Mouse (Mus musculus): ENCODE results near the gene Stpg4. TPM values are rescaled to one million over a fixed set of nuclear protein-coding genes. Genes with fewer than 3 reads are reported as not detected.

The Stpg4 gene
- polyA plus RNA-seq, 1 experiment from 2014 or later = not detected

- H3K27ac ChIP-seq (ENCODE audit: low read length) = no peak overlapping the region
- no peaks in the 10 kb centered on the region for H3K36me3 ChIP-seq (ENCODE audit: control insufficient read depth, insufficient read depth)
- 19% methylated on average over 8 of the region's 8 CpGs for WGBS (ENCODE audit: insufficient replicate concordance)
- H3K9me3 ChIP-seq (replicated peaks; ENCODE audit: control insufficient read depth, low read length) = no peaks in the 10 kb centered on the region
- H3K4me3 ChIP-seq (ENCODE audit: low read depth, low read length) = no peak overlapping the region
- peaks cover 28% of the 10 kb centered on the region for H3K4me1 ChIP-seq (ENCODE audit: control insufficient read depth, low read depth, low read length)
- H3K27me3 ChIP-seq (ENCODE audit: control insufficient read depth, insufficient read depth, low read depth, low read length) = peaks cover 21% of the 10 kb centered on the region
- no peak; the same call in 1 of the 2 replicates for ATAC-seq (ENCODE audit: low read depth)
- no peak overlapping the region for H3K9ac ChIP-seq (ENCODE audit: low read depth, low read length)
- peak overlapping the region; percentile 10; the same call in 1 of the 2 replicates for H3K4me2 ChIP-seq (ENCODE audit: low read depth, low read length)
These were observed 41.9 kb upstream of the Stpg4 start for GRCm38 (mm10) chr17:87469428-87469827.

DNA sequence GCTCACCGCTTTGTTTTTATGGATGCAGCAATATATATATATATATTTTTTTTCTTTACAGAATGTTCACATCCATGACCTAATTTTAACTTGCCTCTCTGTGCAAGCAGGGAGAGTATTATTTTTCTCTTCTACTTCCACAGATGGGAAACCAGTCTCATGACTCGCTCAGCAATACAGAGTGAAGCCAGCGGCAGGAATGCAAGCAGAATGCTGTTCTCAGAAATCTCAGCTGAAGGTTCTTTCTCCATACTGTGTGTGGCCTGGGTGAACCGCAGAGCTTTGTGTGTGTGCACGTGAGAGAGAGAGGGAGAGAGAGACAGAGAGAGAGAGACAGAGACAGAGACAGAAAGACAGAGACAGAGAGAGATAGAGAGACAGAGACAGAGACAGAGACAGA, 41.1 kb upstream of the Stpg4 start:
- H3K9me3 ChIP-seq (replicated peaks; ENCODE audit: control insufficient read depth, low read length) = no peaks in the 10 kb centered on the region
- H3K36me3 ChIP-seq (ENCODE audit: control insufficient read depth, insufficient read depth) = no peaks in the 10 kb centered on the region
- no peak overlapping the region for H3K9ac ChIP-seq (ENCODE audit: low read depth, low read length)
- WGBS (ENCODE audit: insufficient replicate concordance) = 75% methylated on average over 5 of the region's 5 CpGs
- H3K27me3 ChIP-seq (ENCODE audit: control insufficient read depth, insufficient read depth, low read depth, low read length) = peaks cover 14% of the 10 kb centered on the region
- H3K27ac ChIP-seq (ENCODE audit: low read length) = no peak overlapping the region
- peaks cover 22% of the 10 kb centered on the region for H3K4me1 ChIP-seq (ENCODE audit: control insufficient read depth, low read depth, low read length)
- no peak overlapping the region for H3K4me2 ChIP-seq (ENCODE audit: low read depth, low read length)
- ATAC-seq (ENCODE audit: low read depth) = no peak
- H3K4me3 ChIP-seq (ENCODE audit: low read depth, low read length) = no peak overlapping the region

DNA sequence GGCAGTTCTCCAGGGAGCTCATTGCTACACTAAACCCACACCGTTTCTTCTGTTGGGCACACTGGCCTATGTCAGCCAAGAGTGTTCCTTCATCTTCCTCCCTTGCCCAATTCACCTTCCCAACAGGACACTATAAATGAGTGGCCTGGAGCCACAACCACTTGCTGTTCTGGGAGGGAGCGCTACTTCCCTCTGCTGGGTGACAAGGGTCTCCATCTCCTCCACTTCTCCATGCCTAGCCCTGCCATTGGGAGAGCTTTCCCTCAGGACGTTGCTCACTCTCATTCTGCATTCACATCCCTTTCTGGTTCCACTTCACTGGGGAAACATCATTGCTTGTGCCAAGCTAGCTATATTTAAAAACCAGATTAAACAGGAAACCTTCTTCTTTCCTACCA, 34.0 kb upstream of the Stpg4 start:
- Histone ChIP-seq H3K9ac (ENCODE audit: low read depth, low read length) (no peak overlapping the region), H3K4me1 (ENCODE audit: control insufficient read depth, low read depth, low read length) (peaks cover 10% of the 10 kb centered on the region), H3K27me3 (ENCODE audit: control insufficient read depth, insufficient read depth, low read depth, low read length) (no peaks in the 10 kb centered on the region; the same call in 1 of the 2 replicates), H3K9me3 (replicated peaks; ENCODE audit: control insufficient read depth, low read length) (no peaks in the 10 kb centered on the region), H3K36me3 (ENCODE audit: control insufficient read depth, insufficient read depth) (no peaks in the 10 kb centered on the region), H3K4me2 (ENCODE audit: low read depth, low read length) (no peak overlapping the region), H3K27ac (ENCODE audit: low read length) (no peak overlapping the region), H3K4me3 (ENCODE audit: low read depth, low read length) (no peak overlapping the region)
- no peak for ATAC-seq (ENCODE audit: low read depth)
- WGBS (ENCODE audit: insufficient replicate concordance) = 47% methylated on average over 3 of the region's 3 CpGs

DNA sequence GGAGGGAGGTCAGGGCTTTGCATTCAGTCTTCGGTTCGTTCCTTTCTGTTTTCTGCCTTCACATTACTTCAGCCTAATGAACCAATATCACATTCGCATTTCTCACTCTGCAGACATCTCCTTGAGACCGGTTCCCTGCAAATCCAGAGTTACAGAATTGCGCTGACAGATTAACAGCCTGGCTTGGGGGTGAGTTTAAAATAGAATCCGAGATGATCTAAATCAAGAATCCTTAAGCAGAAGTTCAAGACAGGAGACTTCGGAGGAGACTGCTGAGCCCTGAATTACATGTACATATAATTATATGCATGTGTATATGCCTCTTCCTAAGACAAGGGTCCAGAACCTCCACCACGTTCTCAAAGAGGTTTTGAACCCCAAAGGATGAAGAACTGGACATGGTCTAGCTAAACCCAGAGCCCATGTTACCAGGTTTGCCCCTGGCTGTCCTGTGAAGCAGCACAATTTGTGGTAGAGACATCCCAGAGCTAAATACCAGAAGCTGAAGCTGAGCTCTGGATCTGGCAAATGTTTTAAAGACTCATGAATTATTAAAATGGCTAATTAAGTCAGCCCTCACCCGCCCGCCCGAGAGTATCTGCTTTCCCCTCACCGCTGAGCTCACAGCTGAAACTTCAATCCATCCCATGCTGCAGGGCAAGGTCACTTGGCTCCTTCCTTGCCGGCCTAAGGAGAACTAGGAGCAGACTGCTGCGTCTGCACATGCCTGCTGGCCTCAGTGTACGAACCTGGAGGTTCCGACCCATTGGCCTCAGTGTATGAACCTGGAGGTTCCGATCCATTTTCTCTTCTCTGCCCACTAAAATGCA, 33.3 kb upstream of the Stpg4 start:
- H3K27ac ChIP-seq (ENCODE audit: low read length) = no peak overlapping the region
- H3K4me2 ChIP-seq (ENCODE audit: low read depth, low read length) = no peak overlapping the region
- no peak overlapping the region for H3K4me3 ChIP-seq (ENCODE audit: low read depth, low read length)

DNA sequence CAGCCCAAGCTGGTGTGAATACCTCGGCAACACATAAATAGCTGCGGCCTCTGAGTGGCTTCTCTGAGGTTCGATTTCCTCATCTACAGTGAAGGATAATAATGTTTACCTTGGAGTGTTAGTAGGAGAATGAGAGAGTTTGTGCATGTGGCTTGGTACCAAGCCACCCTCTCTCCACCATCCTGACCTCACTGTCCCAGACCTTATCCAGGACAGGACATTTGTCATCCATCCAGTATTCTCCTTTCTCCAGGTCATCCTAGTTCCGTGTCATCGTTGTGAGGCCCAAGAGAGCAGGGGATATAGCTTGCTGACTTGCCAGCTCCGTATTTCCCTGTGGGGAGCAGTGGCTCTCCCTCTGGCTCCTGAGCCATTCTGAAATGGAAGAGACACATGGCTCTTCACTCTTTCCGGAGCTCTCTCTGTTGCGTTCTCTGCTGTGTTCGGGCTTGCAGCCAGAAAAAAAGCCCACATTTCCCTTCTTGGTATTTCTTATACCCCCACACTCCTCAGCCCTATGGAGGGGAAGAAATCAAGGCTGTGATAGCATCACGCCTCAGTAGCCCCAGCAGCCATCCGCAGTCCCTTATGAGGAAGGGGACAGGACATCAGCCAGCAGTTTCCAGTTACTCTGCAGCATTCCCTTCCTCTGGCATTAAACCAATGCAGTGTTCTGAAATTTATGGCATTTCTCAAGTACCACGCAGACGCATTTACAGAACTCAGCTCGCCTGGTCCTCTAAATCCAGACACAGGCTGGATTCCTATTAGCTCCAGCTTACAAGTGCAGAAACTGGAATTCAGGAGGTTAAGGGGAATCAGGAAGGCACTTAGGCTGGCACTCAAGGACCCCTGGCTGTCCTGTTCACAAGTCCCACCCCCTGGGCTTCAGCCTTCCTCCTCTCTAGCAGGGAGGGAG, 32.5 kb upstream of the Stpg4 start:
- no peak overlapping the region for H3K4me3 ChIP-seq (ENCODE audit: low read depth, low read length)
- 22% methylated on average over 14 of the region's 14 CpGs for WGBS (ENCODE audit: insufficient replicate concordance)
- 0 out of 2 replicates have a peak, but pooled peaks have one; percentile 3 for ATAC-seq (ENCODE audit: low read depth)

More for the DNA sequence above, 33.3 kb upstream of the Stpg4 start:
- 44% methylated on average over 17 of the region's 17 CpGs for WGBS (ENCODE audit: insufficient replicate concordance)
- no peaks in the 10 kb centered on the region; the same call in 1 of the 2 replicates for H3K27me3 ChIP-seq (ENCODE audit: control insufficient read depth, insufficient read depth, low read depth, low read length)
- H3K4me1 ChIP-seq (ENCODE audit: control insufficient read depth, low read depth, low read length) = peaks cover 10% of the 10 kb centered on the region
- no peak overlapping the region for H3K9ac ChIP-seq (ENCODE audit: low read depth, low read length)
- H3K9me3 ChIP-seq (replicated peaks; ENCODE audit: control insufficient read depth, low read length) = no peaks in the 10 kb centered on the region
- no peak for ATAC-seq (ENCODE audit: low read depth)
- no peaks in the 10 kb centered on the region for H3K36me3 ChIP-seq (ENCODE audit: control insufficient read depth, insufficient read depth)

DNA sequence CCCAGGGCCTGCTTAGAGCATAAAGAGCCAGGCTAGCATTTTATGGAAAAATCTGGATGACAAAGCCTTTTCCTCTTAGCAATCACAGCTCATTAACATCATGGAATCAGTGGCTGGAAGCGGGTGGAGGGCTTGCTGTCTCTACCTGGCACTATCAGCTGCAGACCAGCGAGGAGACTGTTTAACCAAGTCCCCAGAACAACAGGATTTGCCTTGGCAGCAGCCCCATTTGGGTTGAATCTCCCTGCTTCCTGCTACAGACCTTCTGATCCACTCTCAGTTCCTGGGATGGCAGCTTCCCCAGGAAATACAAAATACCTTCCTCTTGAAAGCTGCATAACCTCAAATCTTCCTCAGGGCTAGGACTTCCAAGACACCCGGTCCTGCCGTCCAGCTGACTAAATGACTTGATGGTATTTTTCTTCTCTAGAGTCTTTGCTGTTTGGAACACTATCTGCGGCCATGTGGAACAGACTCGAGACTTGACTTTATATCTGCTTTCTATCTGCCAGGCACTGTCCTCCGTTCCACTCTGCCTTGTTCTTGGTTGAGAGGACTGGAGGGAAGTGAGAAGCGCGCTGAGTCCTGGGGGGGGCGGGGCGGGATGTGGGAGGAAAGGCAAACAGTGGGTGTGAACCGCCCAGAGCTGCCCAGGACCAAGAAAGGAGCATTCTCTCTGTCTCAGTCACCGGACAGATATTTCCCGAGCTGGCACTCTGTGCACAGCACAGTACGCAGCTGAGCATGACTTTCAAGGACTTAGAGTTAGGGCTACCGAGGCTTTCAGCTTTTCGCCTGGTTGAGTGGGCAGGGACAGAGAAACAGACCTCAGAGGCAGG, 31.6 kb upstream of the Stpg4 start:
- no peak overlapping the region; the same call in 1 of the 2 replicates for H3K9ac ChIP-seq (ENCODE audit: low read depth, low read length)
- H3K27me3 ChIP-seq (ENCODE audit: control insufficient read depth, insufficient read depth, low read depth, low read length) = no peaks in the 10 kb centered on the region; the same call in 1 of the 2 replicates
- H3K9me3 ChIP-seq (replicated peaks; ENCODE audit: control insufficient read depth, low read length) = no peaks in the 10 kb centered on the region
- peaks cover 10% of the 10 kb centered on the region for H3K4me1 ChIP-seq (ENCODE audit: control insufficient read depth, low read depth, low read length)
- WGBS (ENCODE audit: insufficient replicate concordance) = 6% methylated on average over 14 of the region's 17 CpGs
- peak; percentile 63 for ATAC-seq (ENCODE audit: low read depth)
- peak overlapping the region; percentile 38 for H3K27ac ChIP-seq (ENCODE audit: low read length)
- H3K4me3 ChIP-seq (ENCODE audit: low read depth, low read length) = no peak overlapping the region
- no peaks in the 10 kb centered on the region for H3K36me3 ChIP-seq (ENCODE audit: control insufficient read depth, insufficient read depth)
- H3K4me2 ChIP-seq (ENCODE audit: low read depth, low read length) = peak overlapping the region; percentile 48

More for the DNA sequence above, 32.5 kb upstream of the Stpg4 start:
- Histone ChIP-seq H3K9me3 (replicated peaks; ENCODE audit: control insufficient read depth, low read length) (no peaks in the 10 kb centered on the region), H3K27ac (ENCODE audit: low read length) (peak overlapping the region; percentile 38), H3K36me3 (ENCODE audit: control insufficient read depth, insufficient read depth) (no peaks in the 10 kb centered on the region), H3K27me3 (ENCODE audit: control insufficient read depth, insufficient read depth, low read depth, low read length) (no peaks in the 10 kb centered on the region; the same call in 1 of the 2 replicates), H3K4me2 (ENCODE audit: low read depth, low read length) (peak overlapping the region; percentile 48), H3K4me1 (ENCODE audit: control insufficient read depth, low read depth, low read length) (peaks cover 10% of the 10 kb centered on the region), H3K9ac (ENCODE audit: low read depth, low read length) (no peak overlapping the region)

GRCm38 (mm10) chr17:87457961-87458360, 30.4 kb upstream of the Stpg4 start:
- Histone ChIP-seq H3K27me3 (ENCODE audit: control insufficient read depth, insufficient read depth, low read depth, low read length) (no peaks in the 10 kb centered on the region; the same call in 1 of the 2 replicates), H3K4me2 (ENCODE audit: low read depth, low read length) (no peak overlapping the region), H3K36me3 (ENCODE audit: control insufficient read depth, insufficient read depth) (no peaks in the 10 kb centered on the region), H3K27ac (ENCODE audit: low read length) (no peak overlapping the region), H3K4me3 (ENCODE audit: low read depth, low read length) (no peak overlapping the region), H3K9me3 (replicated peaks; ENCODE audit: control insufficient read depth, low read length) (no peaks in the 10 kb centered on the region), H3K9ac (ENCODE audit: low read depth, low read length) (no peak overlapping the region), H3K4me1 (ENCODE audit: control insufficient read depth, low read depth, low read length) (peaks cover 10% of the 10 kb centered on the region)
- peak; percentile 37; the same call in 1 of the 2 replicates for ATAC-seq (ENCODE audit: low read depth)
- 63% methylated on average over 7 of the region's 7 CpGs for WGBS (ENCODE audit: insufficient replicate concordance)

GRCm38 (mm10) chr17:87454121-87454520, 26.6 kb upstream of the Stpg4 start:
- Histone ChIP-seq H3K27me3 (ENCODE audit: control insufficient read depth, insufficient read depth, low read depth, low read length) (no peaks in the 10 kb centered on the region; the same call in 1 of the 2 replicates), H3K27ac (ENCODE audit: low read length) (no peak overlapping the region), H3K36me3 (ENCODE audit: control insufficient read depth, insufficient read depth) (no peaks in the 10 kb centered on the region), H3K9me3 (replicated peaks; ENCODE audit: control insufficient read depth, low read length) (no peaks in the 10 kb centered on the region), H3K4me2 (ENCODE audit: low read depth, low read length) (no peak overlapping the region), H3K9ac (ENCODE audit: low read depth, low read length) (no peak overlapping the region), H3K4me1 (ENCODE audit: control insufficient read depth, low read depth, low read length) (peaks cover 5% of the 10 kb centered on the region), H3K4me3 (ENCODE audit: low read depth, low read length) (no peak overlapping the region)
- 72% methylated on average over 3 of the region's 3 CpGs for WGBS (ENCODE audit: insufficient replicate concordance)
- ATAC-seq (ENCODE audit: low read depth) = no peak

All from liver, embryonic 16.5 days (tissue).